Mouse (Mus musculus) lung, embryonic 14.5 days (tissue): ENCODE measurements at regions not wholly inside any gene's neighbourhood (a gene's known extent, or its start where the extent isn't known, plus 50 kb on each side); places are given as distances from the start of the nearest gene placed in this dataset.

Experiments used
- ATAC-seq: fragments of 200-750 bp; cut with Nextera tagmentation; 2 replicates; pipeline ENCODE4 v1.8.0; 2017; ENCODE audit warnings: mild to moderate bottlenecking, moderate TSS enrichment, moderate library complexity; ENCODE audit not compliant: insufficient read depth
- DNase-seq: peaks from one replicate; pipeline ENCODE4 v3.0.0-alpha.2; 2015
- H3K27ac ChIP-seq: fragments of 300-500 bp; sonication (generic); 2 replicates; pipeline ENCODE4 v1.5.1; 2014; ENCODE audit warnings: low read depth, mild to moderate bottlenecking, moderate library complexity
- H3K27me3 ChIP-seq: fragments of 300-500 bp; sonication (generic); 2 replicates; pipeline ENCODE4 v1.6.1; 2014; ENCODE audit warnings: low read length, control low read depth; ENCODE audit not compliant: insufficient read depth
- H3K36me3 ChIP-seq: fragments of 300-500 bp; sonication (generic); 2 replicates; pipeline ENCODE4 v1.6.1; 2014; ENCODE audit warnings: control low read depth; ENCODE audit not compliant: insufficient read depth
- H3K4me1 ChIP-seq: fragments of 300-500 bp; sonication (generic); 2 replicates; pipeline ENCODE4 v1.6.1; 2014; ENCODE audit warnings: antibody characterized with exemption, control low read depth; ENCODE audit not compliant: insufficient read depth
- H3K4me2 ChIP-seq: fragments of 300-500 bp; sonication (generic); 2 replicates; pipeline ENCODE4 v1.6.1; 2014; ENCODE audit warnings: mild to moderate bottlenecking
- H3K4me3 ChIP-seq: fragments of 300-500 bp; sonication (generic); 2 replicates; pipeline ENCODE4 v1.5.1; 2014; ENCODE audit warnings: low read depth, low read length
- H3K9ac ChIP-seq: fragments of 300-500 bp; sonication (generic); 2 replicates; pipeline ENCODE4 v1.6.1; 2014
- H3K9me3 ChIP-seq: fragments of 300-500 bp; sonication (generic); 2 replicates; pipeline ENCODE4 v1.6.1; 2016; ENCODE audit warnings: low read depth, low read length, control low read depth
- CTCF ChIP-seq: IDR thresholded peaks from 2 replicates; pipeline ENCODE4 v1.5.1; 2016; ENCODE audit warnings: antibody characterized with exemption, low read depth
- WGBS: fragments of 180-500 bp; shearing (Covaris S2); extraction: QIAGEN DNeasy Blood & Tissue Kit; methylation state at CpG from one replicate; pipeline ENCODE4 v1.1.7; 2014; 5-methylcytosine and 5-hydroxymethylcytosine counted together

DNA sequence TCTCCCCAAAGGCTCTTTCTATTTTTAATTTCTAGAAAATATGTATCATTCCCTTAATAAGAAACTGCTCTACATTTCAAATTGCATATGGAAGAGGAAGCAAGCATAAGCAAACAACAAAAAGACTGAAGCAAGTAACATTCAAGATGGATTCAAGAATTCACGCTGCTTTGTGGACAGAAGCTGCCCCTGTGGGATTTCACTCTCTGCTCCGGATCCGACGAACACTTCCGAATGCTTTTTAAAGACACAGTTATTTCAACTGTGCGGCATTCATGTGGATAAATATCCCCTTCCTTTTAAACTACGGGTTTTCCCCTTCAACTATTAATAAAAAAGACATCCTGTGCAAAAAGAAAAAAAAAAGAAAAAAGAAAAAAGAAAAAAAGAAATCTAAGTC lies 234.7 kb upstream of the Hnrnpa3 start:
- no peak for TF ChIP-seq CTCF
- DNase-seq = peak; percentile 47
- Histone ChIP-seq H3K36me3 (no peaks in the 10 kb centered on the region), H3K4me1 (no peaks in the 10 kb centered on the region), H3K4me3 (no peak overlapping the region), H3K4me2 (no peak overlapping the region), H3K27me3 (peaks cover 4% of the 10 kb centered on the region; the same call in 1 of the 2 replicates), H3K27ac (no peak overlapping the region), H3K9me3 (no peaks in the 10 kb centered on the region), H3K9ac (no peak overlapping the region)
- ATAC-seq = no peak
- 39% methylated on average over 7 of the region's 7 CpGs for WGBS

DNA sequence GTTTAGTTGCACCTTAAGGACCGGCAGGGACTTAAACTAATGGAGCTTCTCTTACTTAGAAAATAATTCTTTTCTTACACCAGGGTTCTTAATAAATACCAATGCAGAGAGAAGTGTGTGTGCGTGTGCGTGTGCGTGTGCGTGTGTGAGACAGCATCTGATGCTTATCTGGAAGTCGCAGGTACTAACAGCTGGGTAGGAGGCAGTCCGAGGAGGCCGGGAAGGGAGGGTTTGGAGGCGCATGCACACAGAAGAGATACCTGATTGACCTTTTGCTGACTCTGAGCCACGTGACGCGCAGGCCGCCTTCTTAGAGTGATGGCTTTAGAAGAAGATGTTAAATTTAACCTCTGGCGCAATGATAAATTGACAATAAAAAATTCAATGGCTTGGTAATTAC lies 234.2 kb upstream of the Hnrnpa3 start:
- no peak for ATAC-seq
- TF ChIP-seq CTCF = no peak
- no peak for DNase-seq
- no peak overlapping the region for H3K4me3 ChIP-seq
- WGBS = 64% methylated on average over 14 of the region's 14 CpGs
- H3K27me3 ChIP-seq = peaks cover 4% of the 10 kb centered on the region; the same call in 1 of the 2 replicates
- no peak overlapping the region for H3K4me2 ChIP-seq
- no peaks in the 10 kb centered on the region for H3K36me3 ChIP-seq
- no peak overlapping the region for H3K27ac ChIP-seq
- H3K9me3 ChIP-seq = no peaks in the 10 kb centered on the region
- H3K4me1 ChIP-seq = no peaks in the 10 kb centered on the region
- no peak overlapping the region for H3K9ac ChIP-seq

DNA sequence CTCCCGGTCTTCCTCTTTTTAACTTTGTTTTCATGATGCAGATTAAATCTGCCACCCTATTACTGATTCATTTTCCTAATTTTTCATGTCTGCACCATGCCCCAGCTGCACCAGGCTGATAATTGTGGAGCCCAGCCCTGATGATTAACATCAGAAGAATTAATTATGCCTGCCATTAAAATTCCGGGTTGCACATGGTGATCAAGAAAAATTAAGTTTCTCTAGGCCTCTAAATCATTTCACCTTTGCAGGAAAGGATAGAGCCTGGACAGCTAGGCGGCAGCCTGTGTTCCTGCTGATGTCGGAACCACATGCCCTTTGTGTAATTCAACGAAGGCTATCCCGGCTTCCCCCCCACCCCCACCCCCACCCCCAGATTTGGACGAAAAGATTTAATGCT lies 233.7 kb upstream of the Hnrnpa3 start:
- Histone ChIP-seq H3K9me3 (no peaks in the 10 kb centered on the region), H3K36me3 (no peaks in the 10 kb centered on the region), H3K4me2 (no peak overlapping the region), H3K27me3 (peaks cover 4% of the 10 kb centered on the region; the same call in 1 of the 2 replicates), H3K4me1 (no peaks in the 10 kb centered on the region), H3K27ac (no peak overlapping the region), H3K4me3 (no peak overlapping the region), H3K9ac (no peak overlapping the region)
- DNase-seq = no peak
- no peak for TF ChIP-seq CTCF
- no peak for ATAC-seq
- 36% methylated on average over 7 of the region's 7 CpGs for WGBS

DNA sequence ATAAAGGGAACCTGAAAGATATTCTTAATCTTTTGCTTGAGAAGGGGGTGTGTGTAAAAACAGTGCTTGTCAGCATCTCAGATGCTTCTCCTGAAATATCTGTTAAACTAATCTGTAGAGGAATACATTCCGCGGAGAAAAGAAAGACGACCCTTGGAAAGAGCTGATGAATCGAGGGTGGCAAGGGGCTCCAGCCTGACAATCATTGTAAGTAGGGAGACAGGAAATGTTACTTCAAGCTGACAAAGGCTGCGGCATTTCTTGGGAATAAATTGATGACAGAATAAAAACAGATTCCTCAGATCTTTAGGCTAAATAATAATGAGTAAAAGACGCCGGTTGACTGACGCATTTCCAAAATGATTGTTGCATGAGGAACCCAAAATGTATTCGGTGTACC lies 233.3 kb upstream of the Hnrnpa3 start:
- Histone ChIP-seq H3K4me1 (no peaks in the 10 kb centered on the region), H3K9me3 (no peaks in the 10 kb centered on the region), H3K36me3 (no peaks in the 10 kb centered on the region), H3K9ac (no peak overlapping the region), H3K27ac (no peak overlapping the region), H3K27me3 (peaks cover 4% of the 10 kb centered on the region; the same call in 1 of the 2 replicates), H3K4me2 (no peak overlapping the region), H3K4me3 (no peak overlapping the region)
- WGBS = 56% methylated on average over 9 of the region's 9 CpGs
- ATAC-seq (no peak), DNase-seq (no peak)
- TF ChIP-seq CTCF = no peak

DNA sequence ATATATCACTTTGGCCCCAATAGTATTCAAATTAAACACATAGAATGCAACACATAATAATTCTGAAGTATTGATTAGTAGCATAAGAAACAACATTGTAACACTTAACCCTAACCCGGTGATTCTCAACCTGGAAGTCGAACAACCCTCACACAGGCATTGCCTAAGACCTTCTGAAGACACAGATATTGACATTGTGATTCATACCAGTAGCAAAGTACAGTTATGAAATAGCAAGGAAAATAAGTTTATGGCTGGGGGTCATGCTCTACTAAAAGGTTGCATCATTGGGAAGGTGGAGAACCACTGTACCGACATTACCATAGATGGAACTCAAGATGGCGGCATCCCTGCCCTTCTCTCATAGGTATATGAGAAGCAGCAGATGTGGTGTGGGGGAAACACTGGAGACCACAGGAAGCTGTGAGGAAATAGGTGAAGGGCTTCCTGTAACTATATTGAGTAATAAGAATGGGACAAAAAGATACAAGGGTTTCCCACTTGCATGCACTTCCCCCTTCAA lies 231.1 kb upstream of the Hnrnpa3 start:
- 92% methylated on average over 4 of the region's 4 CpGs for WGBS
- no peak overlapping the region for H3K27ac ChIP-seq
- H3K9ac ChIP-seq = no peak overlapping the region
- H3K9me3 ChIP-seq = no peaks in the 10 kb centered on the region
- H3K4me2 ChIP-seq = no peak overlapping the region
- H3K4me1 ChIP-seq = no peaks in the 10 kb centered on the region
- TF ChIP-seq CTCF = no peak
- H3K36me3 ChIP-seq = no peaks in the 10 kb centered on the region
- ATAC-seq = no peak
- DNase-seq = no peak
- H3K4me3 ChIP-seq = no peak overlapping the region
- peaks cover 4% of the 10 kb centered on the region; the same call in 1 of the 2 replicates for H3K27me3 ChIP-seq

DNA sequence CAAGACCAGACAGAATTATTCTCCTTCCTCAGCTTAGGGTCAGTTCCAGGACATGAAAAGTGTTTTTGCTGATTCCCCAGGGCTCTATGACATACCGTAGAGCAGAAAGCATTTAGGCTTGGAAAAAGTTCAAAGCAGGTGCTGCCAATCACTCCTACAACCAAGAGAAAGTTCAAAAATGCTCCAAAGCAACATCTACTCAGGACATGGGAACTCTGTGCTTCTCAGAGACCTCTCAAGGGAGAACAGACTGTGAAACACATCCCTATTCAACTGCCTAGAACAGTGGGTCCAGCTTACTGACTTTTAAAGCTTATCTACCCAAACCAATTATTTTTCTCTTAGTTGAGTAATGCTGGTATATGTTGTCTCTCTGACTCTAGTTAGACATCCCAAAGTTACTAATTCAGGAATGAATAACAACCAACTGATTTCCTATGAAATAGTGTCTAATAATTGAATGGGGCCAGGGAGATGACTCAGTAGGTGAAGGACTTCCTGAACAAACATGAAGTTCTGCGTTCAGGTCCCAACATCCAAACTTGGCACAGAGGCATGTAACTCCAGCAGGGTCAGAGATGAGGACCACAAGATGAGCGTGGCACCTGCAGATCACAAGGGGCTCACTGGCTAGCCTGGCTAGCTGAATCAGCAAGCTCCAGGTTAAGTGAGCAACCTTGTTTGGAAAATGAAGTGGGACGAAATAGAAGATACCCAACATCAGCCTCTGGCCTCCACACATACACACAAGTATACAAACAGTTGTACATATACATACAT lies 228.7 kb upstream of the Hnrnpa3 start:
- no peak for DNase-seq
- TF ChIP-seq CTCF = no peak
- no peak overlapping the region for H3K4me3 ChIP-seq

DNA sequence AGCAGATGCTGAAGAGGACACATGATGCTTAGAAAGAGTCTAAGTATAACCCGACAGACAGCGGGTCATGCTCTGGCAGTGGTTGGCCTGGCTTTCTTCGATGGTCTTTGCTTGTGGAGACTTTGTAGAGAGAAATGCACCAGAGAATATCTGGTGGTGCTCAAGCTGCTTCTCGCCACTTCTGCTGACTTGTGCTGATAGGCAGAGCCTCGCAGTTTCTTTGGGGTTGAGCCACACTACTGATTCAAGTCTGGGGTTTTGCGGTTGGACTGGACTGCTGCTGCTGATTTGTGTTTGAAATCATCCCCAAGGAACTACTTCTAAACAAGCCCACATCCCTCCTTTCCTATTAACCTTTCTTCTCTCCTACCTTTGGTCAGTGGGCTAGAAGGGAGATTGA lies 227.1 kb upstream of the Hnrnpa3 start:
- no peak for DNase-seq
- Histone ChIP-seq H3K4me3 (no peak overlapping the region), H3K27me3 (no peaks in the 10 kb centered on the region; the same call in 1 of the 2 replicates), H3K27ac (no peak overlapping the region), H3K36me3 (no peaks in the 10 kb centered on the region), H3K4me2 (no peak overlapping the region), H3K9ac (no peak overlapping the region), H3K4me1 (no peaks in the 10 kb centered on the region), H3K9me3 (no peaks in the 10 kb centered on the region)
- no peak for TF ChIP-seq CTCF
- 76% methylated on average over 6 of the region's 6 CpGs for WGBS
- no peak for ATAC-seq

More for the DNA sequence above, 228.7 kb upstream of the Hnrnpa3 start:
- no peak overlapping the region for H3K4me2 ChIP-seq
- no peak overlapping the region for H3K27ac ChIP-seq
- ATAC-seq = no peak
- no peak overlapping the region for H3K9ac ChIP-seq
- H3K4me1 ChIP-seq = no peaks in the 10 kb centered on the region
- H3K27me3 ChIP-seq = no peaks in the 10 kb centered on the region
- no peaks in the 10 kb centered on the region for H3K36me3 ChIP-seq
- WGBS = 78% methylated on average over 4 of the region's 4 CpGs
- no peaks in the 10 kb centered on the region for H3K9me3 ChIP-seq
